8 mouse cellular contexts compared by ENCODE assay signal in genomic region chr19:4018743-4019583, GRCm38 (mm10). TPM values are rescaled to one million over a fixed set of nuclear protein-coding genes. Genes with fewer than 3 reads are reported as not detected.
A peak's percentile ranks its signal among the peaks of the same experiment; 100 is the strongest.
DNase-seq lines count a peak whose midpoint lies in the region; ATAC-seq and TF ChIP-seq lines count a peak whose summit lies in the region.

No protein-coding gene starts in this region.

- peak; percentile 83; the same call in 1 of the 2 replicates for ATAC-seq in cerebellum, adult (ENCODE audit: insufficient number of reproducible peaks, low FRiP score, low TSS enrichment)
- ATAC-seq in forebrain, embryonic 13.5 days, result peak; percentile 57; the same call in 1 of the 2 replicates
- ATAC-seq in liver, postnatal 0 days, result peak; percentile 88
- ATAC-seq in neural tube, embryonic 15.5 days (ENCODE audit: low FRiP score), result peak; percentile 84

- no peak overlapping the region for H3K27ac ChIP-seq in ES-E14 (ENCODE audit: insufficient read depth, low read depth, low read length, poor library complexity, severe bottlenecking)
- H3K27ac ChIP-seq in forebrain, embryonic 13.5 days, result no peak overlapping the region
- H3K27ac ChIP-seq in liver, postnatal 0 days (ENCODE audit: low read depth), result peak overlapping the region; percentile 24; the same call in 1 of the 2 replicates
- H3K27ac ChIP-seq in neural tube, embryonic 15.5 days (replicated peaks), result no peak overlapping the region

- TF ChIP-seq EP300 in liver, postnatal 0 days (IDR thresholded peaks at IDR 0.05; ENCODE audit: low read depth), result peak; percentile 18; the same call in 1 of the 2 replicates

- H3K4me1 ChIP-seq in ES-E14 (ENCODE audit: control insufficient read depth in 2 of 2, insufficient read depth in 2 of 2, low read length in 2 of 2, poor library complexity in 1 of 2), result peaks cover 5 to 18% of the 10 kb centered on the region in 2 experiments; a peak in 2 of 4 replicates
- H3K4me1 ChIP-seq in forebrain, embryonic 13.5 days, result peaks cover 9% of the 10 kb centered on the region; the same call in 1 of the 2 replicates
- H3K4me1 ChIP-seq in liver, postnatal 0 days (ENCODE audit: insufficient read depth), result peaks cover 12% of the 10 kb centered on the region
- H3K4me1 ChIP-seq in neural tube, embryonic 15.5 days, result peaks cover 4% of the 10 kb centered on the region

- intact Hi-C loops in heart, postnatal 14 days (cut with DNase I), result loop anchor here (1.0 kb wide), 2 partner anchors 29 to 209 kb away; no protein-coding TSS in a partner anchor

- 28% methylated on average over 18 of the region's 18 CpGs for WGBS in forebrain, embryonic 13.5 days
- WGBS in large intestine, adult 2 months, result 11% methylated on average over 18 of the region's 18 CpGs
- WGBS in liver, postnatal 0 days (ENCODE audit: insufficient replicate concordance), result 30% methylated on average over 18 of the region's 18 CpGs
- 25% methylated on average over 18 of the region's 18 CpGs for WGBS in neural tube, embryonic 15.5 days

- H3K36me3 ChIP-seq in ES-E14 (ENCODE audit: control insufficient read depth, insufficient read depth, low read length, poor library complexity, severe bottlenecking), result no peaks in the 10 kb centered on the region
- no peaks in the 10 kb centered on the region for H3K36me3 ChIP-seq in forebrain, embryonic 13.5 days (ENCODE audit: poor library complexity, severe bottlenecking)
- no peaks in the 10 kb centered on the region for H3K36me3 ChIP-seq in liver, postnatal 0 days (replicated peaks; ENCODE audit: insufficient read depth, low read length)
- H3K36me3 ChIP-seq in neural tube, embryonic 15.5 days, result no peaks in the 10 kb centered on the region

- peak overlapping the region in 1 of 2 experiments; percentile 35; a peak in 1 of 4 replicates for H3K4me3 ChIP-seq in ES-E14 (ENCODE audit: insufficient read depth in 1 of 2, low read depth in 1 of 2, low read length in 2 of 2, poor library complexity in 1 of 2, severe bottlenecking in 1 of 2)
- no peak overlapping the region for H3K4me3 ChIP-seq in forebrain, embryonic 13.5 days
- H3K4me3 ChIP-seq in liver, postnatal 0 days (ENCODE audit: low read depth, low read length), result no peak overlapping the region
- no peak overlapping the region for H3K4me3 ChIP-seq in neural tube, embryonic 15.5 days (replicated peaks)

- 0 out of 2 replicates have a peak overlapping the region, but pooled peaks have one; percentile 3 for H3K9ac ChIP-seq in ES-E14 (ENCODE audit: insufficient read depth, low read depth, low read length, poor library complexity, severe bottlenecking)
- no peak overlapping the region for H3K9ac ChIP-seq in forebrain, embryonic 13.5 days
- no peak overlapping the region for H3K9ac ChIP-seq in liver, postnatal 0 days (replicated peaks)
- no peak overlapping the region for H3K9ac ChIP-seq in neural tube, embryonic 15.5 days (replicated peaks)

- TF ChIP-seq CTCF in liver, postnatal 0 days (IDR thresholded peaks at IDR 0.05; ENCODE audit: low read depth), result peak; percentile 90

- in situ Hi-C loops in ES-E14 (cut with MboI; ENCODE audit: low sequenced_read_pairs in 2 of 2, unreplicated experiment in 2 of 2), result no loop called here

- H3K4me2 ChIP-seq in forebrain, embryonic 13.5 days, result no peak overlapping the region
- peak overlapping the region; percentile 36 for H3K4me2 ChIP-seq in liver, postnatal 0 days (ENCODE audit: low read depth, low read length)
- H3K4me2 ChIP-seq in neural tube, embryonic 15.5 days, result no peak overlapping the region

- H3K9me3 ChIP-seq in ES-E14 (ENCODE audit: control insufficient read depth, insufficient read depth, low read depth, low read length), result no peaks in the 10 kb centered on the region
- no peaks in the 10 kb centered on the region for H3K9me3 ChIP-seq in forebrain, embryonic 13.5 days (replicated peaks)
- H3K9me3 ChIP-seq in liver, postnatal 0 days (ENCODE audit: low read length), result no peaks in the 10 kb centered on the region
- no peaks in the 10 kb centered on the region for H3K9me3 ChIP-seq in neural tube, embryonic 15.5 days (replicated peaks)

- DNase-seq in ES-E14 (ENCODE audit: low read depth, low spot score), result peak; percentile 75
- DNase-seq in heart, postnatal 14 days, result peak; percentile 82 to 89
- DNase-seq in large intestine, adult 2 months (ENCODE audit: low read depth, low spot score), result peak; percentile 95
- DNase-seq in liver, postnatal 0 days, result peak; percentile 80
- peak; percentile 76 for DNase-seq in testis, postnatal 14 days (ENCODE audit: low spot score)

- H3K27me3 ChIP-seq in forebrain, embryonic 13.5 days, result no peaks in the 10 kb centered on the region
- no peaks in the 10 kb centered on the region for H3K27me3 ChIP-seq in liver, postnatal 0 days (ENCODE audit: insufficient read depth, low read length)
- no peaks in the 10 kb centered on the region for H3K27me3 ChIP-seq in neural tube, embryonic 15.5 days (replicated peaks)

TF ChIP-seq in ES-E14, 5 proteins besides CTCF, POLR2A, EP300 and RAD21:
- TF ChIP-seq HCFC1 (IDR thresholded peaks at IDR 0.05; ENCODE audit: borderline replicate concordance, insufficient read depth, low read length) (0 out of 2 replicates have a peak, but pooled peaks have one; percentile 50), ZC3H11A (IDR thresholded peaks at IDR 0.05; ENCODE audit: borderline replicate concordance, low read depth, low read length) (peak; percentile 89), CHD2 (IDR thresholded peaks at IDR 0.05; ENCODE audit: low read depth, low read length) (peak; percentile 90), MAFK (IDR thresholded peaks at IDR 0.05; ENCODE audit: insufficient read depth, low read depth, low read length) (no peak), ZNF384 (IDR thresholded peaks at IDR 0.05; ENCODE audit: low read depth, low read length) (no peak)

RNA-seq across cellular contexts. Expression of gene Ndufv1, which starts 6.4 kb away (rescaled TPM):
- 182 and 219 TPM in 2 replicates for total RNA-seq in ES-E14 (2012; rRNA removed)
- 202 and 216 TPM in 2 replicates for polyA plus RNA-seq in forebrain, embryonic 13.5 days (2015; fragmentation: Nextera tagmentation; extraction: Ambion mirVana)
- total RNA-seq in heart, postnatal 14 days (2021), result 1,000 to 10,000 TPM; 1,061 to 1,067 TPM
- polyA plus RNA-seq in large intestine, adult 2 months (2012; rRNA removed), result 152 and 205 TPM in 2 replicates
- polyA plus RNA-seq in liver, postnatal 0 days (2015; fragmentation: Nextera tagmentation; extraction: Ambion mirVana), result 171 and 172 TPM in 2 replicates
- 262 and 279 TPM in 2 replicates for polyA plus RNA-seq in neural tube, embryonic 15.5 days (2015; fragmentation: Nextera tagmentation; extraction: Ambion mirVana)

RNA-seq across cellular contexts. Expression of gene Doc2g, which starts 15.8 kb away (rescaled TPM):
- 4.6 and 12.0 TPM in 2 replicates for total RNA-seq in ES-E14 (2012; rRNA removed)
- polyA plus RNA-seq in forebrain, embryonic 13.5 days (2015; fragmentation: Nextera tagmentation; extraction: Ambion mirVana), result 5.5 and 5.7 TPM in 2 replicates
- total RNA-seq in heart, postnatal 14 days (2021), result 10 to 100 TPM; 73.8 to 83.6 TPM
- 6.8 and 7.3 TPM in 2 replicates for polyA plus RNA-seq in large intestine, adult 2 months (2012; rRNA removed)
- polyA plus RNA-seq in liver, postnatal 0 days (2015; fragmentation: Nextera tagmentation; extraction: Ambion mirVana), result 0.36 and 0.74 TPM in 2 replicates
- polyA plus RNA-seq in neural tube, embryonic 15.5 days (2015; fragmentation: Nextera tagmentation; extraction: Ambion mirVana), result 6.0 and 6.7 TPM in 2 replicates

RNA-seq across cellular contexts. Expression of gene Gm49405, which starts 18.5 kb away (rescaled TPM):
- total RNA-seq in ES-E14 (2012; rRNA removed), result 1.9 and 4.0 TPM in 2 replicates
- 5.4 and 5.7 TPM in 2 replicates for polyA plus RNA-seq in forebrain, embryonic 13.5 days (2015; fragmentation: Nextera tagmentation; extraction: Ambion mirVana)
- 1 to 10 TPM; 2.0 to 2.6 TPM for total RNA-seq in heart, postnatal 14 days (2021)
- polyA plus RNA-seq in large intestine, adult 2 months (2012; rRNA removed), result 1.0 and 2.2 TPM in 2 replicates
- 0.26 and 0.49 TPM in 2 replicates for polyA plus RNA-seq in liver, postnatal 0 days (2015; fragmentation: Nextera tagmentation; extraction: Ambion mirVana)
- 4.5 and 5.7 TPM in 2 replicates for polyA plus RNA-seq in neural tube, embryonic 15.5 days (2015; fragmentation: Nextera tagmentation; extraction: Ambion mirVana)

RNA-seq across cellular contexts. Expression of gene Nudt8, which starts 18.6 kb away (rescaled TPM):
- total RNA-seq in ES-E14 (2012; rRNA removed), result 22.4 and 27.2 TPM in 2 replicates
- 25.8 and 28.2 TPM in 2 replicates for polyA plus RNA-seq in forebrain, embryonic 13.5 days (2015; fragmentation: Nextera tagmentation; extraction: Ambion mirVana)
- 10 to 100 TPM; 66.8 to 69.4 TPM for total RNA-seq in heart, postnatal 14 days (2021)
- 7.7 and 10.5 TPM in 2 replicates for polyA plus RNA-seq in large intestine, adult 2 months (2012; rRNA removed)
- 22.0 and 23.0 TPM in 2 replicates for polyA plus RNA-seq in liver, postnatal 0 days (2015; fragmentation: Nextera tagmentation; extraction: Ambion mirVana)
- polyA plus RNA-seq in neural tube, embryonic 15.5 days (2015; fragmentation: Nextera tagmentation; extraction: Ambion mirVana), result 26.1 and 26.8 TPM in 2 replicates

RNA-seq across cellular contexts. Expression of gene Gstp1, which starts 18.8 kb away (rescaled TPM):
- total RNA-seq in ES-E14 (2012; rRNA removed), result 121 and 146 TPM in 2 replicates
- polyA plus RNA-seq in forebrain, embryonic 13.5 days (2015; fragmentation: Nextera tagmentation; extraction: Ambion mirVana), result 390 and 392 TPM in 2 replicates
- total RNA-seq in heart, postnatal 14 days (2021), result 100 to 1,000 TPM; 257 to 271 TPM
- polyA plus RNA-seq in large intestine, adult 2 months (2012; rRNA removed), result 910 and 1,226 TPM in 2 replicates
- 428 and 442 TPM in 2 replicates for polyA plus RNA-seq in liver, postnatal 0 days (2015; fragmentation: Nextera tagmentation; extraction: Ambion mirVana)
- polyA plus RNA-seq in neural tube, embryonic 15.5 days (2015; fragmentation: Nextera tagmentation; extraction: Ambion mirVana), result 552 and 568 TPM in 2 replicates
